Mouse (Mus musculus) bone marrow, adult 2 months (tissue): ENCODE results near the gene Ppp1r3c.

Experiments
- CTCF ChIP-seq: fragments of 200-500 bp; IDR thresholded peaks from 2 replicates; pipeline ENCODE4 v1.5.1; 2011; ENCODE audit warnings: low read length, control low read depth; ENCODE audit not compliant: control insufficient read depth, insufficient read depth
- POLR2A ChIP-seq: fragments of 200-500 bp; IDR thresholded peaks from 2 replicates; pipeline ENCODE4 v1.6.1; 2011; ENCODE audit warnings: low read depth, mild to moderate bottlenecking, control low read depth, low read length, borderline replicate concordance; ENCODE audit not compliant: control insufficient read depth

DNA sequence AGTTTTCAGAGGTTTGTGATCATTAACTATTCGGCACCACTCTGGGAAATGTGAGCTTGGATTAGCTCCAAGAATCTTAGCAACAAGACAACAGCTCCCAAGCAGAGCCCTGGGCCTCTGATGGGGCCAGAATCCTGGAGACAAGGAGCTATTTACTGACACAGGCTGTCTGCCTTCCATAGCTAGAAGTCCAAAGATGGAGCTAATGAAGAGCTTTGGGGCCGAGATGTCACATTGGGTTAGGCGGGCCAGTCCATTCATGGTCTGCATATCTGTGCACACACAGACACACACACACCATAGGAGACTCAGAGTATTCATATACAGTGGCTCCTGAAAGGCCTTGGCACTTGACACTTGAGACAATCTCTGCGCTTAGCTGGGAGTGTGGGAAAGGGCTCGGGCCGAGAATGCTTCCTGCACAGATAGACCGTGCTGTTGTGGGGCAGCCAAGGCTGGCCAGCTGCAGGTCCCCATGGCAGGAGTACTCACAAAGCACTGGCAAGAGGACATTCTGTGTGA, 39.8 kb downstream of the Ppp1r3c start:
- TF ChIP-seq CTCF (no peak), POLR2A (no peak)
